Mouse (Mus musculus): ENCODE data around the gene Pck2. TPM values are rescaled to one million over a fixed set of nuclear protein-coding genes. Genes with fewer than 3 reads are reported as not detected.

The Pck2 gene
- polyA plus RNA-seq, 1 experiment from 2014 or later = 18.3 TPM

DNA sequence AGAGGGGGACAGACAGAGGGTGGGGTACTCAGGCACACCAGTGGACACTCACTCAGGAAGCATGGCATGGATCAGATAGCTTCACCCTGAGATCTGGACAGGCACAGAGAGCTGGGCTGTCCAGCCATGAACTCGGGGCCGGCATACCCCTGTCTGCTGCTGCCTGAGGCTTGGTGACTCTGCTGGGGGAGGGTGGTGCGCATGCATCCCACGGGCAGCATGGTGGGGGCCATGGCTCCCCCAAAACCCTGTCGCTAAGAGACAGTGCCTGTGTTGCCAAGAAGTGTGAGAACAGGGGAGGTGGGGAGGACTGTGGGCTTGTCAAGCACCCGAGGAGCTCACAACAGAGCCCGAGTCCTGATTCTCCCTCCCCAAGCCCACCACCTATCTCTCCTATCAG lies 29.0 kb upstream of the Pck2 start:
- WGBS = 64% methylated on average over 7 of the region's 7 CpGs
- DNase-seq (ENCODE audit: extremely low spot score, low spot score) = no peak
- H3K9me3 ChIP-seq = no peaks in the 10 kb centered on the region

GRCm38 (mm10) chr14:55513927-55514326 lies 26.1 kb upstream of the Pck2 start:
- Histone ChIP-seq H3K27me3 (ENCODE audit: poor library complexity, severe bottlenecking) (peaks cover 46% of the 10 kb centered on the region), H3K4me1 (peaks cover 22% of the 10 kb centered on the region), H3K9me3 (no peaks in the 10 kb centered on the region), H3K36me3 (replicated peaks) (no peaks in the 10 kb centered on the region), H3K4me3 (no peak overlapping the region), H3K27ac (no peak overlapping the region)
- WGBS = 72% methylated on average over 10 of the region's 10 CpGs
- no peak for DNase-seq (ENCODE audit: extremely low spot score, low spot score)

More for the DNA sequence above, 29.0 kb upstream of the Pck2 start:
- H3K4me3 ChIP-seq = no peak overlapping the region
- peaks cover 13% of the 10 kb centered on the region; the same call in 1 of the 2 replicates for H3K4me1 ChIP-seq
- peaks cover 22% of the 10 kb centered on the region for H3K27me3 ChIP-seq (ENCODE audit: poor library complexity, severe bottlenecking)
- no peaks in the 10 kb centered on the region for H3K36me3 ChIP-seq (replicated peaks)
- no peak overlapping the region for H3K27ac ChIP-seq

- H3K4me3 ChIP-seq = no peak overlapping the region
- H3K4me1 ChIP-seq = peaks cover 28% of the 10 kb centered on the region
- peaks cover 60% of the 10 kb centered on the region for H3K27me3 ChIP-seq (ENCODE audit: poor library complexity, severe bottlenecking)
- WGBS = 87% methylated on average over 4 of the region's 4 CpGs
- H3K27ac ChIP-seq = no peak overlapping the region
- H3K9me3 ChIP-seq = no peaks in the 10 kb centered on the region
- no peaks in the 10 kb centered on the region for H3K36me3 ChIP-seq (replicated peaks)
- DNase-seq (ENCODE audit: extremely low spot score, low spot score) = no peak
These were observed 24.2 kb upstream of the Pck2 start for GRCm38 (mm10) chr14:55515846-55516245.

- H3K4me3 ChIP-seq = no peak overlapping the region
- peaks cover 73% of the 10 kb centered on the region for H3K27me3 ChIP-seq (ENCODE audit: poor library complexity, severe bottlenecking)
- no peaks in the 10 kb centered on the region for H3K9me3 ChIP-seq
- 76% methylated on average over 2 of the region's 2 CpGs for WGBS
- no peak for DNase-seq (ENCODE audit: extremely low spot score, low spot score)
- no peak overlapping the region for H3K27ac ChIP-seq
- H3K36me3 ChIP-seq (replicated peaks) = no peaks in the 10 kb centered on the region
- peaks cover 26% of the 10 kb centered on the region for H3K4me1 ChIP-seq
These were observed 21.2 kb upstream of the Pck2 start for GRCm38 (mm10) chr14:55518897-55519296.

DNA sequence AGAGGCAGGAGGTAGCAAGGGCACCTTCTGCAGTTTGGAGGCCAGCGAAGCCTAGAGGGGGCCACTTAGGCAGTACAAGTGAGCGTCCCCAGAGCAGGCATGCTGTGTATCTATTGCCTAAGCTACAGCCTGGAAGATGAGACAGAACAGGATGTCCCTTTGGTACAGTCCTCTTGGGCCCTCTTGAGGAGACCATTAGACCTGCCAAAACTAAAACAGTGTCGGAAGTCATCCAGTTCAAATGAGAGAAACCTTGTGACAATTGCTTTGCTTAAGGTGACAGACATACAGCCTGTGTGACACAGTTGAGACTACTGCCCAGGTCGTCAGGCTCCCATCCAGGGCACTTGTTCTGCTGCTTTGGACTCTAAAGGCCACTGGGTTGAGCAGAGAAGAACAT lies 20.5 kb upstream of the Pck2 start:
- Histone ChIP-seq H3K4me3 (no peak overlapping the region), H3K9me3 (no peaks in the 10 kb centered on the region), H3K4me1 (peaks cover 26% of the 10 kb centered on the region), H3K27me3 (ENCODE audit: poor library complexity, severe bottlenecking) (peaks cover 80% of the 10 kb centered on the region), H3K36me3 (replicated peaks) (no peaks in the 10 kb centered on the region), H3K27ac (no peak overlapping the region)
- DNase-seq (ENCODE audit: extremely low spot score, low spot score) = no peak
- 68% methylated on average over 4 of the region's 4 CpGs for WGBS

- Histone ChIP-seq H3K9me3 (no peaks in the 10 kb centered on the region), H3K4me1 (peaks cover 26% of the 10 kb centered on the region), H3K4me3 (peak overlapping the region; percentile 59), H3K27ac (peak overlapping the region; percentile 56; the same call in 1 of the 2 replicates), H3K36me3 (replicated peaks) (no peaks in the 10 kb centered on the region), H3K27me3 (ENCODE audit: poor library complexity, severe bottlenecking) (peaks cover 84% of the 10 kb centered on the region)
- under 1% methylated on average over 61 of the region's 61 CpGs for WGBS
- DNase-seq (ENCODE audit: extremely low spot score, low spot score) = peak; percentile 37
These were observed 19.4 kb upstream of the Pck2 start for GRCm38 (mm10) chr14:55520451-55521361.

DNA sequence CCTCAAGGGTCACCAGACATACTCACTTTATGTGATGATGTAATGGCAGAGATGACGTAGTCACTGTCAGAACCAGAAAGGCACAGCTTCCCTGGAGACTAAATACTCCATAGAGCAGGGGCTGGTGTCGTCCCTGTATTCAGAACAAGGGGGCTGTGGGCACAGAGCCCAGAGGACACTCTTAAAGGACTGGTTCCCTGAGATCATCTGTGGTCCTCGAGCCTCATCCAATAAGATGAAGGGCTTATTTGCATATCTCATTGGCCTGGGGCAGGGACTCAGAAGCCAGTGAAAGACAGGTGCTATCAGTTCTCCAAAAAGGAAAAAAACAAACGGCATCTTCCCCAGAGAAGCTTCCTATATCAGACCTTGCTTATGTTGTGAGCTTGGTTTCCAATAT lies 16.0 kb upstream of the Pck2 start:
- DNase-seq (ENCODE audit: extremely low spot score, low spot score) = no peak
- H3K27me3 ChIP-seq (ENCODE audit: poor library complexity, severe bottlenecking) = peaks cover 59% of the 10 kb centered on the region
- 72% methylated on average over 4 of the region's 4 CpGs for WGBS
- no peaks in the 10 kb centered on the region for H3K36me3 ChIP-seq (replicated peaks)
- no peaks in the 10 kb centered on the region for H3K9me3 ChIP-seq
- no peak overlapping the region for H3K27ac ChIP-seq
- H3K4me1 ChIP-seq = peaks cover 15% of the 10 kb centered on the region
- no peak overlapping the region for H3K4me3 ChIP-seq

DNA sequence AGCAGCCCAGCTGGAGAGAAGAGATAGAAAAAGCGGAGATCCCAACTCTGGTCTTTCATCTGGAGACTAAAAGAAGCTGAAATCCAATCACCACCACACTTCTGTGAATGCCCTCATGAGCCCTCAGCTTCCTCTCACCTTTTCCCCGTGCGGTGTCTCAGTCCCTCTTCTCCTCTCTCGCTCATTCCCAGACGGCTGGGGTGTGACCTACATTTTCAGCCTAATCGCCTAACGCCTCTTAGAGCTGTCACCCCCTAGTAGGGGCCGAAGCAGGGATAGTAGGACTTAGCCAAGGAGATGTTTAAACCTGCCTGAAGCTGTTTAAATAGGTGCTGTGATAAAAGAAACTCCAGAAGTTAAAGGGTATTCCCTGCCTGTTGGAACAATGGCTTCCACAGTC lies 15.3 kb upstream of the Pck2 start, which contains the start of gene Nrl:
TSS of gene Nrl (minus strand) at position 197 of the 400 bp plus-strand sequence.
- Histone ChIP-seq H3K9me3 (no peaks in the 10 kb centered on the region), H3K27me3 (ENCODE audit: poor library complexity, severe bottlenecking) (peaks cover 59% of the 10 kb centered on the region), H3K27ac (no peak within 1 kb of the TSS), H3K4me1 (peaks cover 14% of the 10 kb centered on the region), H3K4me3 (no peak within 1 kb of the TSS), H3K36me3 (replicated peaks) (no peaks in the 10 kb centered on the region)
- no peak for DNase-seq (ENCODE audit: extremely low spot score, low spot score)
- WGBS = 44% methylated on average over 8 of the region's 8 CpGs

DNA sequence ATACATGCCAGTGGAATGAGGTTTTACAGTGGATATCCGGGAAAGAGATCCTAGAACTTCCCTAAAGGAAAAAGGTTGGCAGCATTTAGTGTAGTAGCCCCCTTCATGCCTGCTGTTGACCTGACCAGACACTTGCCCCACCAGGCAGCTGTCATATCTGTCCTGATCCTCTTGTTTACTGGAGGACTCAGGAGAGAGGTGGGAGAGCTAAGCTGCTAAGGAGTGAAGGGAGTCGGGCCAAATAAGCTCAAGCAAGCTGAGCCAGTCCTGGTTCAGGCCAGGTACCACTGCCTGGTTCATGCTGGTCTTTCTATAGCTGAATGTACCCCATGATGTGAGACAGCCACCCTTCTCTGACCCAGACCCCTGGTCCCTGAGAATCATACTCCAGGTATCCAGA lies 13.4 kb upstream of the Pck2 start:
- H3K27ac ChIP-seq = no peak overlapping the region
- 93% methylated on average over 2 of the region's 2 CpGs for WGBS

GRCm38 (mm10) chr14:55527940-55528339 lies 12.1 kb upstream of the Pck2 start:
- no peak overlapping the region for H3K27ac ChIP-seq
- no peaks in the 10 kb centered on the region for H3K9me3 ChIP-seq
- WGBS = 21% methylated on average over 3 of the region's 3 CpGs
- no peak overlapping the region for H3K4me3 ChIP-seq
- H3K27me3 ChIP-seq (ENCODE audit: poor library complexity, severe bottlenecking) = peaks cover 34% of the 10 kb centered on the region
- DNase-seq (ENCODE audit: extremely low spot score, low spot score) = no peak
- H3K36me3 ChIP-seq (replicated peaks) = no peaks in the 10 kb centered on the region
- H3K4me1 ChIP-seq = no peaks in the 10 kb centered on the region

More for the DNA sequence above, 13.4 kb upstream of the Pck2 start:
- Histone ChIP-seq H3K36me3 (replicated peaks) (no peaks in the 10 kb centered on the region), H3K27me3 (ENCODE audit: poor library complexity, severe bottlenecking) (peaks cover 47% of the 10 kb centered on the region), H3K4me3 (no peak overlapping the region), H3K4me1 (no peaks in the 10 kb centered on the region), H3K9me3 (no peaks in the 10 kb centered on the region)
- no peak for DNase-seq (ENCODE audit: extremely low spot score, low spot score)

DNA sequence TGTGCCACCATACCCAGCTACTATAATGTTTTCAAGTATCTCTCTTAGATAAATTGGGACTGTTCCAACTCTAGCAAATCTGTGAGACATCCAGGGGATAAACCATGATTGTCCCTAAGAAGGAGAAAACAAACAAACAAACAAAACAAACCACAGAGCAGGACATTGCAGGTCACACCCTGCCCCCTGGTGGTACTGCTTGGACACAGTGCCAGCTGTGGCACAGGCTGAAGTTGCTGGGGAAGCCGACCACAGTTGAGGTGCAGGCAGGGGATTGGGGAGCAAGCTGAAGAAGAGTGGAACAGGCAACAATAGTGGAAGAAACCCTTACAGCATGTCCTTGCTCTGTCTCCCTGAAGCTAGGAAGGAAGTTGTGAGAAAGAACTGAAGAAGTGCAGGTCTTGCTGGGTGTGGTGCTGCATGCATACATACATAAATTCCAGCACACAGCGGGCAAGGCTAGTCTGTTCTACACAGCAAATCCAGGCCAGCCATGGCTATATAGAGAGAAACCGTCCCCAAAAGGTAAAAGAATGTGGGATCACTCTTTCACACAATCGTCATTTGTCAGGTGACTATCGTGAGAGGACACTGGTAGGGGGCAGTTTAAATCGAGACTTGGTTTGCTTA lies 3.8 kb upstream of the Pck2 start:
- no peaks in the 10 kb centered on the region for H3K36me3 ChIP-seq (replicated peaks)
- WGBS = 58% methylated on average over 6 of the region's 6 CpGs
- DNase-seq (ENCODE audit: extremely low spot score, low spot score) = no peak
- no peak overlapping the region for H3K27ac ChIP-seq
- no peak overlapping the region for H3K4me3 ChIP-seq
- H3K9me3 ChIP-seq = no peaks in the 10 kb centered on the region
- peaks cover 20% of the 10 kb centered on the region for H3K4me1 ChIP-seq
- peaks cover 11% of the 10 kb centered on the region for H3K27me3 ChIP-seq (ENCODE audit: poor library complexity, severe bottlenecking)

GRCm38 (mm10) chr14:55540787-55541321 lies 788 bp downstream of the Pck2 start:
- Histone ChIP-seq H3K9me3 (no peaks in the 10 kb centered on the region), H3K4me3 (peak overlapping the region; percentile 70), H3K4me1 (peaks cover 25% of the 10 kb centered on the region), H3K36me3 (replicated peaks) (peaks cover 28% of the 10 kb centered on the region), H3K27me3 (ENCODE audit: poor library complexity, severe bottlenecking) (peaks cover 11% of the 10 kb centered on the region), H3K27ac (peak overlapping the region; percentile 86)
- peak; percentile 33 for DNase-seq (ENCODE audit: extremely low spot score, low spot score)
- WGBS = 7% methylated on average over 10 of the region's 10 CpGs

DNA sequence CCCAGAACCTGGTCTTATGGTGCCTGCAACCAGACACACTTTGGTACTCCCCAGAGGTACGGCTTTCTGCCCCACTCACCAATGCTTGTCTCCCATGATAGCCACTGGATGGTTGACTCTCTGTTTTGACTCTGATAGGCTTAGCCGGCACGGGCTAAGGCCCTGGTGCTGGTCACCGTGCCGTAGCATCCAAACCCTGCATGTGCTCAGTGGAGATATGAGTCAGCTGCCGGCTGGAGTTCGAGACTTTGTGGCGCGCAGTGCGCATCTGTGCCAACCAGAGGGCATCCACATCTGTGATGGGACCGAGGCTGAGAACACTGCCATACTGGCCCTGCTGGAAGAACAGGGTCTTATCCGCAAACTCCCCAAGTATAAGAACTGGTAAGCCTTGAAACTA lies 2.2 kb downstream of the Pck2 start:
- DNase-seq (ENCODE audit: extremely low spot score, low spot score) = no peak
- peaks cover 25% of the 10 kb centered on the region for H3K4me1 ChIP-seq
- WGBS = 93% methylated on average over 12 of the region's 12 CpGs
- H3K4me3 ChIP-seq = no peak overlapping the region
- no peak overlapping the region for H3K27ac ChIP-seq
- H3K9me3 ChIP-seq = no peaks in the 10 kb centered on the region
- peaks cover 11% of the 10 kb centered on the region for H3K27me3 ChIP-seq (ENCODE audit: poor library complexity, severe bottlenecking)
- H3K36me3 ChIP-seq (replicated peaks) = peaks cover 39% of the 10 kb centered on the region

All from forebrain, embryonic 10.5 days (tissue).